Mouse (Mus musculus) cerebellum, adult 9-10 months (tissue): Measurements from ENCODE around the gene Fbln7.

Source experiments
- DNase-seq: peaks from one replicate; pipeline ENCODE4 v3.0.0; 2022

Fbln7 gene

DNA sequence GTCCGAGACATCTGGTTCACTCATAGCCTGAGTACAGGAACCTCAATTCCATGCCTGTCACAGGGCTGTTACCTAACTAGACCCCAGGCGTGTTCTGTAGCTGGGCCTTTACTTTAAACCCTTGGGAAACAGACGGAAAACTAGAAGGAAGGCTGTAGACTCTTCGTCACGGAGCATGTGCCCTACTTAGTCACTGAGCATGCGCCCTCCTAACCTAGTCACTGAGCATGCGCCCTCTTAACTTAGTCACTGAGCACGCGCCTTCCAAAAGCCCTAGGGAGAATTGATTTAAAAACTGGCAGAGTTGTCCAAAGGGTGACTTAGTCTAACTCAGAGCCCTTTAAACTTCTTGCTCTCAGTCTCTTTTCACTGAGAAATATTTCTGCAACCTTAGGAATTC lies at the start of gene Fbln7:
Gene Fbln7, plus strand, starts transcription at position 346 of the 400 bp plus-strand sequence.
- no peak for DNase-seq

DNA sequence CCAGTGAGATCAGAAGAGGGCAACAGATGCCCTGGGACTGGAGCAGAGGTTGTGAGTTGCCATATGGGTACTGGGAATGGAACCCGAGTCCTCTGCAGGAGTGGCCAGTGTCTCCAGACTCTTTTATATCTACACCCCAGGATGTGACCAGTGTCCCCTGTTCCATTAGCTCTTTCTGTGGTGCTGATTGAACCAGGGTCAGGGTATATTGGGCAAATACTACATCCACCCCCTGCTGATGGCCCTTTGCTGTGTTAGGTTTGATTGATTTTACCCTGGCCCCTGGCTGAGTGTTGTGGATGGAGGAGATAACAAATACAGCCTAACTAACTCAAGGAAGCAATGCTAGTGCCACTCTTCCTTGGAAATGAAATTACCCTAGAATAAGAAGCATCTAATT lies 46.5 kb upstream of the Fbln7 start:
- DNase-seq = peak; percentile 57

DNA sequence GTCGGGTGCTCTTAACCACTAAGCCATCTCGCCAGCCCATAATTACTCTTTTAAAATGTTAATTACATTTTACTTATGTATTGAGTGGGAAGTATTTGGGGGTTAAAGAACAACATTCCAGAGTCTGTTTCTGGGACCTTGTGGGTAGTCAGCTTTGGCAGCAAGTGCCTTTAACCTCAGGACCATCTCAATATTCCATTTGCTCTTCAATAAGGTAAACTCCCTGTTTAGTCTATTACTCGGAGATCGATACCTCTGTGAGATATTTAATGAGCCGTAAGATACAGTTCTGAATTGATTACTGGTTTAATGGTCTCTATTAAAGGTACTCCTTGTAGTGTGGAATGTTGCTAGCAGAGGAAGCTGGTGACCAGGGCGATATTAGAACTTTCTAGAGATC lies 45.9 kb upstream of the Fbln7 start:
- DNase-seq = no peak

DNA sequence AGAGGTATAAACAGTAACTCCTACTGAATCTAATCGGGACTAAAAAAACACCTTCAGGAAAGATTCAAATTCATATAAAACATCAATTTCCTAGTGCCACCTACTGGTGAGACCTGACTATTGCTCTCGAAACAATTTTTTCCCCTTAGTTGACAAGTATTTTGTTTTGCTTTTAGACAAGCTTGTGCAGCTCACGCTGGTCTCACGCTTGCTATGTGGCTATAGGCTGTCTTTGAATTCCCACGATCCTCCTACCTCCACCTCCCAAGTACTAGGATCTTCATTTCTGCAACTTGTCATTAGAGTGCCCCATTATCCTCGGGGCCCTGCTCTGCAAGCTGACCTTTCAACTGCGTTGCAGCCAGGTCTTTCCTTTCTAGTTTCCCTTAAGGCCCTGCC lies 45.4 kb upstream of the Fbln7 start:
- DNase-seq = peak; percentile 91

DNA sequence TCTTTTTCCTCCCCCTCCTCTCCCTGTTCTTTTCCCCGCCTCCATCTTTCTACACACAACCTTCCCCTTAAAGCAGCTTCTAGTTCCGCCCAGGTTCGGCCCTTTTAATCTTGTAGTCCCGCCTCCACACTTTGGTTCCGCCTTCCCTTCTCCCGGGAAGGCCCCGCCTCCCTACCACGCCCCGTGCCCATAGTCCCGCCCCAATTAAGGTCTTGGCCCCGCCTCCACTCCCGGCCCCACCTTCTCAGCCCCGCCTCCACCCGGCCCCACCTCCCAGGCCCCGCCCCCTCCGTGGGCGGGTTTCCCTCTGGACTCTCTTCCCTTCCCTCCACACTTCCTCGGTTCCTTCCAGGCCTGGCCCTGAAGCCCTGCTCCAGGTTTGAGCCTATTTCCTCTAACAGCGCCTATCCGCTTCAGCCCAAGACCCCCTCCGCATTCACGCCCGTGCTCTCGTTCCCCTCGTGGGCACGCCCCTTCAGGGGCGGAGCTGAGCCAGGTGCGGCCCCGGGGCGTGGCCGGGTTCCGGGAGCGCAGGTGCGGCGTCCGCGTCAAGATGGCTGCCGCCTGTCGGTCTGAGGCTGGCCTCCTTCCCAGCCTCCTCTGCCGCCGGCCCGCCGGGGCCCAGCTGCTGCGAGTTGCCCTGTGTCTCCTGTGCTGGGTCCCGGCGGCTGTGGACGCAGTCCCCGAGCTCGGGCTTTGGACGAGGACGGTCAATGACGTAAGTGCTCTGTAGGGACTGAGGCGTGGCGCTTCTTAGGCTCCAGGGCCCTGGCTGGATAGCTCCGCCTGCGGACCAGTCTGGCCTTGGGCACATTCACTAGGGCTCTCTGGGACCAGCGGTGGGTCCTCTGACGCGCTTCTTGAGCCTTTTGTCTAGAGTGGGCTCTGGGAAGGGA lies 44.7 kb upstream of the Fbln7 start, which contains the start of gene Tmem87b:
Gene Tmem87b, plus strand, starts transcription at position 333 of the 896 bp plus-strand sequence.
- peak; percentile 97 for DNase-seq

DNA sequence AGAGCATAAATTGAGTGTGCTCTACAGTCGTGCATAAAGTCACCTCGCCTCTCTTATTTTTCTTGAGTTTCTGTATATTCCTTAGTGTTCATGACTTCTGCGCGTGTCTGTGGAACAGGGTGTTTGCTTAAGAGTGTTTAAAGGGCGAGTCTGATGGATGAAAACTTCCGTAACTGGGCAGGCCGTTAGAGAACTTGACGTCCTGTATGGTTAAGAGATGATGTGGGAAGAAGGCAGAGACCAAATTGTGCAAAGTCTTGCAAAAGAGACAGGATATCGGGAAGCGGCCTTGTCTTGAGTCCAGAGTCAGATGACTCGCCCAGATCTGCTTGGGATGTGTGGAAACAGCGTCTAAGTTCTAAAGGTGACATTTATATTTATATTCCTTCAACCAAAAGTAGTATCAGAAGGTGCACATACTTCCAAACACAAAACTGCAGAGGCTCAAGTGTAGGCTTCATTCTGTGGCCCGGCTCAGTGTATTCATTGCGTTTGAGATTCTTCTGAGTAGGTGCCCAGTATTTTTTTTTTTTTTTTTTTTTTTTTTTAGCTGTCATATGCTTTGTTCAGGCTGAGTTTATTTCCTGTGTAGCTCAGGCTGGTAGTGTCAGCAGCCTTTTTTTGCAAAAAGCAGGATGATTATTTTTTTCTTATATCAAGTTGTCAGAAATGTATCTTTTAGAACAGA lies 43.7 kb upstream of the Fbln7 start:
- DNase-seq = peak; percentile 48

DNA sequence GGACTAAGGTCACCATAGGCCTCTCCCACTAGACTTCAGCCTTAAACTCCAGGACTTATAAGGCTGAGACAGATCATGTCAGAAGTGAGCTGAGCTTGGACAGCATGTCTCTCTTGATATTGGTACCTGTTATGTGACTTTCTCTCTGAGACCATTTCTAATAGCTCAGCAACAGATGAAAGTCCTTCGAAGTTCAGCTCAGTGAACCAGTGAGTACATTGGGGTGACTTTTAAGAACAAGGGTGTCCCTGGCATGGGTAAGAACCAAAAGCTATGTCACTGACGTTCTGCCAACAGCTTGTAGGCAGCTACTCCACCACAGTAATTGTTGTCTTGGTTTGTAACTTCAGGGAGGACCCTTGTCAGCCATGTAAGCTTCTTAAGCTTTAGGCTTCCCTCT lies 42.1 kb upstream of the Fbln7 start:
- no peak for DNase-seq

DNA sequence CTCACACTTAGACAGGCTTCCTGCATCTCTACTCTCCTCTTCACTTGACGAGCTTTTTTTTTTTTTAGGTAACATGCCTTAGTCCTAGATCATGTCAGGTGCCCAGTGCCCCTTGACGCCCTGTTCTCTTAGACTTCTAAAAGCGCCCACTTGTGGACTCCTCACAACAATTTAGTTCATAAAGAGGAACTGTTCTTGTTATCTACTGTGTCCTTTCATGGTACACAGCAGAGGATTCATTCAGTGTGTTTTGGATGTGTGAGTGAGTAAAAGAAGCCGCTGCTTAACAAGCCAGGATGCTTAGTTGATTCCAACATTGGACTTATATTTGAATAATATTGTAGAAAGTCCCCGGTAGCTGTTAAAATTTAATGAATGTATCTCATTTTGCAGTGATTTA lies 38.9 kb upstream of the Fbln7 start:
- no peak for DNase-seq

DNA sequence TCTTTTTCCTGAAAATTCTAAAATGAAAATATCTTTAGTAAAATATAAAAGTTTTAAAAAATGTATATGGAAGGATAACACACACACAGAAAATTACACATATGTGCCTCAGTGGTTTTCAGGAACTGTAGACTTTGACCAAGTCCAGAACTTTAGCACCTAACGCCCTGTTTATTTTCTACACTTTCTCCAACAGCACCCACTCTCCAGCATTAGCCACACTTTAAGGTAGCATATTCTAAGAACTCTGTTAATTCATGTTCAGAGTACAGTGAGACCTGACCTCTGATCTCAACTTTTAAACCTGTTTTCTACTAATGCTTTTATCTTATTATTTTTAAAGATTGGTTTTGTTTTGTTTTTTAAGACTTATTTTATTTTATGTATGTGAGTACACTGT lies 35.0 kb upstream of the Fbln7 start:
- no peak for DNase-seq

DNA sequence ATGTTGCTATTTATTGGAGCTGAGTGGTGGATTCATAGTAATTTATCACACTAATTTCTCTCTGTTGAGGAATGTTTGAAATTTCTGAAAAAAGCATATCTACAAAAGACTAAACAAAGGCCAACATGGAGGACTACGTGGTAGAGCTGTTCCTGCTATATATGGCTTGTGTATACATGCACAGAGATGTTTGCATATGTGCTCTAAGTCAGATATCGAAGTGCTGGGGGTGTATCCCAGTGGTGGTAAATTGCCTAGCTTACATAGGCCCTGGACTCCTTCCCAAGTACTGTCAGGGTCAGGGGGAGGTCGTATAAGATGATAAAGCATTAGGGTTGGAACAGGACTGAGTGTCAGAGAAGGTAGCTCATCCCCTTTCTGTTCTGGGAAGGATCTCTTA lies 30.2 kb upstream of the Fbln7 start:
- DNase-seq = no peak

DNA sequence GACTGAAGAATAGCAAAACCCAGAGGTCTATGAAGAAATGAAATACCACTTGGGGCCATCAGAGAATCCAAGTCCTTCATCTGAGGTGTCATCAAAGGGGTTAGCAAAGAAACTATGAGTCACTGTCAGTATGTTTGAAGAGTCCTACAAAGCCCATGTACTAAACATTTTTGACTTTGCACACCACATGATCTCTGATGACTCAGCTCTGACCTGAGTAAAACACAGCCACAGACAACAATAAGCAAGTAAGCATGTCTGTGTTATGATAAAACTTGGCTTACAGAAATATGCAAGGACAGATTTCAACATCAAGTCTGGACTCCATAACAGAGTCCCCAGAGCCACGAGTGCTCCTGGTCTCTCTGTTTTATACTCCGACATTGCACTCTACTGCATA lies 29.7 kb upstream of the Fbln7 start:
- no peak for DNase-seq

DNA sequence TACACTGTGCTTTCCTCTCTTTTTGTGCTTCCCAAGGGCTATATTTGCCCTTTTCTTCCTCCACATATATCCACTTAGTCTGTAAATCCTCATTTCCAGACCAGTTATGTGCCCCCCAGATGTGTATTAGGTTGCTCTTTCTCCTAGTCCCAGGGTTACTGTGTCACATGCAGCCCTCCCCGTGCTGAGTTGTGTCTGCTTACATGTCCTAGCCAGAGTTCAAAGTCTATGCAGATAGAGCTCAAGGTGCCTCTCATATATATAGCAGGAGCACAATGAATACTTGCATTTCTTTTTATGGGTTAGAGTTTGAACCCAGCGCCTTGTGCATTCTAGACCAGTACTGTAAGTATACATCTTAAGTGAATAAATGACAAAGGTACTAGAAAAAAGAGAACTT lies 29.3 kb upstream of the Fbln7 start:
- DNase-seq = no peak

DNA sequence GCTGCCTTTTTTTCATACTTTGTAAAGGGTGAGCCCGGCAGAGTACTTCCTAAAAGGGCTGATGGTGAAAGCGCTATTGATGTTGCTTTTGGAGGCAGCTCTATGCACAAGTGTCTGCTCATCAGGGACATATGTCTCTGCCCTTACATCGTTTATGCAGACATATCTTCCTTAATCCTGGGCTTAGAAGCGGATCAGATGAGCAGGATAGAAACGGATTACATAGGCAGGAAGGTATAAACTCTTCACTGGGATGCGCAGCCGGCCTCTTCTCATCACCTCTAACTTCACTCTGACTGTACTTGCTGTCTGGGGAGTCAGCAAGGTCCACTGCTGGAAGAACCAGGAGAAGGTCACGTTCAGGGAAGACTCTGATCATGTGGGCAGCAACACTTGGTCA lies 25.2 kb upstream of the Fbln7 start:
- no peak for DNase-seq

DNA sequence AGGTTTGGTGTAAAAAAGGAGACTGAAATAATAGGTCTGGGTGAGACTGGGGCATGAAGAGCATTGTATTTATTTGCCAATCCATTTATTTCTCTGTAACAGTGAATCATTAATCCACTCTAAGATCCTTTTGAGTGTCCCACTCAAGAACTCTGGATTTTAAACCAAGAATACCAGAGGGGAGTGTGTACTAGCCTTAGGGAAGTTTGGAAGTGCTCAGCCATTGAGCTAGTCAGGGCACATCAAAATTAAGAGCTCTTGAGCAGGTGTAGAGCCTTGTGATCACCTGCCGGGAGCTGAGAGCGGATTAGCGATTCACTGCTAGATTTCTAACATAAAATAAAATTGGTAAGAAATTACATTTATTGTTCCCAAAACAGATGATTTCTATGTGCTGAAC lies 24.2 kb upstream of the Fbln7 start:
- DNase-seq = no peak

DNA sequence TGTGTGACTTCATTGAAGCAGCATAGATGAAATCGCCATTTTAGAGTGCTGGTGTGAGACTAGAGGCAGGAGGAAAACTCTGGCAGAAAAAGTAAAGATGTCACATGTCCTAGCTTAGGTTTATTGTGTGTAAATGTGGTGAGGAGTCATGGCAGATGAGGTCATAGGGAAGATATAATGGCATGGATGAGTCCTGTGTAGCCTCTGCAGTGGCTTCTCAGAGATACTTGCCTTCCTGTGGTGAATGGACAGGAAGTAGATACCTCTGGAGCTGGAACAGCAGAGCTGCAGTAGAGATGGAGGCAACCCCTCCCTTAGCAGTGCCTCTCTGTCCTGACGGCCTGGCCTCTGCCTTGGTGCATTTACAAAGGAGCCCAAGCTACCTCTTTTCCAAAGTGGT lies 23.3 kb upstream of the Fbln7 start:
- no peak for DNase-seq

DNA sequence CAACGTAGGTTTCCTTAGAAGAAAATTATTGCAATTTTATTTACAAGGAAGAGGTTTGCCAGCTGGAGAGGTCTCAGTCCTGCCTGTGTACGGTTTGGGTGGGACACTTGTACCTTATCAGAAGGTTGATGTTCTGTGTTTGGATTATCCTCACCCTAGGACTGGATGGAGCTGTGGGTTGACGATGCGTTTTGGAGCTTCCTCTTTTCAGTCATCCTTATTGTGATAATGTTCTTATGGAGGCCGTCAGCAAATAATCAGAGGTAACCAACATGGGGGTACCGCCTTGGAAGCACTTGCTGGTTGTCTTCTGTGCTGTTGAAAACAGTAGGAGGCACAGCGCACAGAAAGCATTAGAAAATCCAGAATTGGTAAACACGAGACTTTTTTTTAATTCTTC lies 20.3 kb upstream of the Fbln7 start:
- no peak for DNase-seq

DNA sequence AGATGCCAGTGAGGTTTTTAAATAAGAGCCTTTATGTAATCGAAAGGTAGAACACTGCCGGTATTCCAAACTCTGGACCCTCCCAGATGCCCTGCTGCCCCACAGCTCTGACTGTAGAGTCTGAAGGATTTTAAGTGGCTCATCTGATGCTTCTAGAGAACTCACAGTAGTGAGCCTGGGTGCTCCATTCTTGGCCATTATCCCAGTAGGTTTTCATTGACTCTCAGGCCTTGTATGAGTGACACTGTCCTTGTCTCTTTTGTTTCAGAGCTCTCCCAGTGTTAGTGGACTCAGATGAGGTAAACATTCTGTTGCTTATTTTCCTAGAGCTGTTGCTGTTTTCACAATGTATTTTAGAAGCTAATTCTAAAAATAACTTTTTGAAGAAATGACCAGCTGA lies 12.7 kb upstream of the Fbln7 start:
- DNase-seq = no peak

DNA sequence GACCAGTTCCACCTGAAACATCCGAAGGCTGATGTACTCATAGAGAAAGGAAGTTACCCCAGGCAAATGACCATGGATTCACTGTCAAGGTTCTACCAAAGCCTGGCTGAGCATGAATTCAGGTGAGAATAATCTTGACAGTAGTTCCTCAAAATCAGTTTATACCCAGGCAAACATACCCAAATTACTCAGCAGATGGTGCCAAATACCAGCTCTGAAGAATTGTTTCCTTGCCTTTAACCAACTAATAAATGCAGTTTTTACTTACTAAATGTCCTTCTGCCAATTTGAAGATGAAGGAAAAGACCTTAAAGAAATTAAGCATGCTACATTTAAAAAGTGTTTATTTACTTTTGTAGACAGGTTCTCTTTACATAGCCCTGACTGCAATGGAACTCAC lies 6.1 kb upstream of the Fbln7 start:
- DNase-seq = no peak

DNA sequence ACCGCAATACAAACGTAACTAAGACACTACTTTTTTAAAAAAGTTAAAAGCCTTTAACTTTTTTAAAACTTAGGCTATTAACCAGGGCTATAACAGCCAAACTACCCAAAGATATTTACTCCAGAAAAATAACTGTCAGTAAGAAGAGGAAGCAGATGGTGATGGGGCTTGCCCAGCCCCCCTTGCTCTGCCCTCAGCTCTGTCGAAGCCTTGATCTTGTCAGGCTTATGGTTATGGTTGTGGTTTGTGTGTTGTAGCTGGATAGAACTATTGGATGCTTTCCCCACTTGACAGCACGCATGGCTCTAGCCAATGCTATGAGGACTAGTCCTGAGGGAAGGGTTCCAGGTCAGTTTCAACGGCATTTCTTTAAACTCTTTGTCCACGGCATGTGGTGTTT lies 3.8 kb upstream of the Fbln7 start:
- no peak for DNase-seq

DNA sequence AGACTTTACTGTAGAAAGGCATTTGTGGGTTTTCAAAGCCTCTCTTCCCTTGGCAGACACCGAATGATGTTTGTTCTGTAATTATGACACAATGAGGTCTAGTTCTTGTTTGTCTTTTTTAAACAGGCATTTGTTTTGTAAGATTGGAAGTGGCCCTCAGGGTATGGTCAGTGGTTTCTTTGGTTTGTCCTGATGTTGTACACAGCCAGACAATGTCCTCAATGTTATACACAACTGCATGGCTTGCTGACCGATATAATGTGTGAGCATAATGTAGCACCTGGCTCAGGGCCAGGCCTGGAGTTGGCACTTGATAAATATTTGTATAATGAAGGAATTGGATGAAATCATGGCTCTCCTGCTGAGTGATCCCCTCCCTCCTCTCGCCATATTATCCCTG lies 2.9 kb upstream of the Fbln7 start:
- DNase-seq = no peak

DNA sequence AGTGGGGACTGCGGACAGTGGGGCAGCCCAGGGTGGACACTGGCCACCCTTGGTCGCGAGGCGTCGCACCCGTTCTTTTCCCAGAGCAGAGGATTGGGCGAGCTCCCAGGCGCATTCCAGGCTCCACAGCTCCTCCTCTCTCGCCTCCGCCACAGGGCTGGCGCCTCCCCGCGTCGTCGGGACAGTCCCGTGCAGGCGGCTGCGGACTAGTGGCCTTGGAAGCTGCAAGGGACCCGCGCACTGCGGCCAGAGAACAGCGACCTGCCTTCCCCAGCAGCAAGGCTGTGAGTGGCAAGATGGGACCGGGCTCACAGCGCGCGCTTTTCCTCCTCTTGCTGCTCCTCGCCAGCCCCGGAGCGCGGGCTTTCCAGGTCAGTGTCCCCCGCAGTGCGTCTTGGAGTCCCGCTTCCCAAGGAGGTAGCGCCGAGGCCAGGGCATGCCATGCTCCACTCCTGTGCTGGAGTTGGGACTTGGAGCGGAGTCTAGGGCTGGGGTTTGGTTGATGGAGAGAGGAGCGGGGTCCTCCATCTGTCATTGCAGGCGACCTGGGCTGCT lies 1.1 kb downstream of the Fbln7 start:
- DNase-seq = peak; percentile 20

DNA sequence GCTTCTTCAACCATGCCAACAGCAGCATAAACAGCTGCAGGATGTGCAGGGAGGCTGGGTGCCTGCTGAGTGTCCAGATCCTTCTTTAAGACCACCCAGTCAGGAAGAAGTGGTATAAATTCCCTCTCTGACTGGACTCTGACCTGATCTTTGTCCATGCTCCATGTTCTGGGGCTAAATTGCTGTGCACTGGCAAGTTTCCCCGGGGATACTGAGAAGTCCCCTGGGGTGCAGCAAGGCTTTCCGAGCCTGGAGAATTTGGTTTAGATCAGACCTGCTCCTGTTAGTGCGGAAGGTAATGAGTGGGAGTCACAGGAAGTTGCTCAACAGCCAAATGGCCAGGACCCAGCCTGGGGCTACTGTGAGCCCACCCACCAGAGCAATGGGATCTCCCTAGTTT lies 2.3 kb downstream of the Fbln7 start:
- no peak for DNase-seq

DNA sequence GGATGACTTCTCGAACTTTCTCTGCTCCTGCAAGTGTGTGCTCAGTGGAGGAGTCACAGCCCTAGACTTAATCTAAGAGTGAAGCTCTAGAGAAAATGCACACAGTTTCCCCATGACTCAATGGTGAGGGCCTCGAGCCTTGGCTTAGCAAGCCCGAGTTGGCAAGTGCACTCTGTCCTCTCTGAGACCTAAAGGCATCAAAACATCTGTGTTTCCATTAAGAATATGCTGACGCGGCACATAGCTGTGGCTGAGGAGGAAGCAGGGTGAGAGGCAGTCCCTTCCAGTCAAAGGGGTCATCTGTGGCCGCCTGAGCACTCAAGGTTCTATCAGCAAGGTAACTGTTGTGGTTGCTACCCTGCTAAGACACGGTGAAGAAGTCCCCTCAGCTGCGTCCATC lies 8.9 kb downstream of the Fbln7 start:
- no peak for DNase-seq

DNA sequence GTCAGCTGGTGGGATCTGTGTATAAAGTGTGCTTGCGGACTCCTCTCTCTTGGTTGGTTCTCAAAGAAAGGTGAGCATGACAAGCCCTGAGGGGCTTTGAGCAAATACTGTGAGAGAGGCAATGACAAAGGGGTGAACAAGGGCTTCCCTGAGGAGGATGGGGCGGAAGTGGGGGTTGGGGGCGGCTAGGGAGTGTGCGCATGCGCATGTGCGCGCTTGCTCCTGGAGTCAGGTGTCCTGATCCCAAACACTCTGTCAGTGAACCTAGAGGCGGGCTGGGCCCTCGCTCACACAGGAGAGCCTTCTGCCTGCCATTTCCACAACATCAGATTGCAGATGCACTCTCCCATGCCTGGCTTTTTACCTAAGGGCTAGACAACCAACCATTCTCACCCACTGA lies 9.5 kb downstream of the Fbln7 start:
- no peak for DNase-seq
